Mouse (Mus musculus): Measurements from ENCODE around the gene Ankdd1b. TPM values are rescaled to one million over a fixed set of nuclear protein-coding genes. Genes with fewer than 3 reads are reported as not detected.
A peak's percentile ranks its signal among the peaks of the same experiment; 100 is the strongest.

Gene Ankdd1b
- polyA plus RNA-seq, 1 experiment from 2014 or later: 0.21 TPM

DNA sequence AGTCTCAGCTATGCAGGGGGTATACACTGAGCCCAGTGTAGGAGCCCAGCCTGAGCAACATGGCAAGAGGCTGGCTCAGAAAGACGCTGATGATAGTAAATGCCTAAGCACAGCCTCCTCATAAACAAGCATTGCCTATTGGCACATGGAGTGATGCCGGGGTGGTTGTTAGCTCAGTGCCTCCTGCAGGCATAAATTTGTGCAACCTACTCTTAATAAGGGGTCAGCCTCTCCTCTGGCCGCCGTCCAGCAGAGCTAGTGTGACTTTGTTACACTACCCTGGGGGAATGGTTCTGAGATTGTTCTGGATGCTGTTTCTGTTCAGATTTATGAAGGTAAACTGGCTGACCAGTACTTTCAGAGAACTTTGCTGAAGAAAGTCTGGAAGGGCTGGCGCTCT, 69.7 kb downstream of the Ankdd1b start:
- no peaks in the 10 kb centered on the region for H3K4me1 ChIP-seq
- H3K9ac ChIP-seq: no peak overlapping the region
- no peak for ATAC-seq (ENCODE audit: insufficient number of reproducible peaks, insufficient read depth, low FRiP score, low TSS enrichment, low read depth)
- H3K27me3 ChIP-seq: no peaks in the 10 kb centered on the region
- H3K36me3 ChIP-seq: peaks cover 85% of the 10 kb centered on the region
- no peaks in the 10 kb centered on the region for H3K9me3 ChIP-seq
- 92% methylated on average over 5 of the region's 5 CpGs for WGBS
- H3K4me3 ChIP-seq: no peak overlapping the region
- no peak overlapping the region for H3K4me2 ChIP-seq
- H3K27ac ChIP-seq: no peak overlapping the region

DNA sequence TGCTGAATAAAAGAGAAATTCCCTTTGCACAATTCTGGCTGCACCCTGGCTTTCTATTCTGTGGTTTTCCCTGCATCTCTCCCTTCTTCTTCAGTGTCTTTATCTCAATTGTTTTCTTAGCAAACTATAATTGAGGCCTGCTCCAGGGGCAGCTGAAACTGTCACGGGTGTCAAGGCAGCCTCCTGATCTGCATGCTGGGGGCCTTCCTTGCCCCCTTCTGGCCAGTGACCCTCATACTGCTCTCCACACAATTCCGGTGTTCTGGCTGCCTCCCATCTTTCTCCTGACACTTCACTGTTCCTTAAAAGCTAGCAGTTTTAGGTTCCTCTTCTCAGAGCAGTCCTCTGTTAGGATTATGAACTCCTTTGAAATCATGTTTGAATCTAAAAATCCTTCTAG, 81.7 kb downstream of the Ankdd1b start:
- Histone ChIP-seq H3K9ac (peak overlapping the region; percentile 84), H3K4me2 (peak overlapping the region; percentile 69), H3K27ac (no peak overlapping the region), H3K36me3 (peaks cover 39% of the 10 kb centered on the region), H3K4me1 (peaks cover 8% of the 10 kb centered on the region), H3K9me3 (no peaks in the 10 kb centered on the region), H3K27me3 (no peaks in the 10 kb centered on the region), H3K4me3 (peak overlapping the region; percentile 79)
- 17% methylated on average over 2 of the region's 2 CpGs for WGBS
- no peak for ATAC-seq (ENCODE audit: insufficient number of reproducible peaks, insufficient read depth, low FRiP score, low TSS enrichment, low read depth)

DNA sequence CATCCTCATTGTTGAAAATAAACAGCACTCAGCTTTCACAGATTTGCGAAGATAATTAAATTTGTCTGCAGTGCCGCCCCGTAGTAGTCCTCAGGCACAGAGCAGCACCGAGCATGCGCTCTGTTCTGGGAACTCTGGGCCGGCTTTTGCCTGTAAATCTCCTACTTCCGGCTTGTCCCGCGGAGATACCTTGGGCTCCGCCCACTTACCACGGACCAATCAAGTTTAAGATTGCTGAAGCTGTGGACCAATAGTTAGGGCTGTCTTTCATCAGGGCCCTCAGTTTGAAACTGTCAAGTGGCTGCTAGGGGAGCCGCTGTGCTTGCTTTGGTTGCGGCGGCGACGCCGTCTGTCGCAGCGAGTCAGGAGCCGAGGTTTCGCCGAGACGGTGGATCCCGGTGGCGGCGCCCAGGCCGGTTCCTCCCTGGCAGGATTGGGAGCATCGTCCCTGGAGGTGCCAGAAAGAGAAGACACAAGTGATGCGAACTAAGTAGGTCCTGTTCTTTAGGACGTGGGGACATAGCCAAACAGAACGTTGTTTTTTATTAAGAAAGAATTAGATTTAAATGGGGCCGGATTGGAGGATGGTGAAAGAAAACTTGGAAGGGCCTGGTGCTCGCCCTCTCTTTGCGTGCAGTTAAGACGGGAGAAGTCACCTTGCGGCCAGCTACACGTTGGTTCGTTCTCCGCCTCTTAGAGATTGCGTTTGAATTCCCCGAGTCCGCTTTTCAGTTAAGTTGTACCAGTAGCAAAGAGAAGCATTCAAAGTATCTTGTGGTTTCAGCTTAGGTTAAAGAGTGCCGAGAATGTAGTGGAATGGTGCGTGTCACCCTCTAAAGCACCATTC, 82.7 kb downstream of the Ankdd1b start, which contains the start of gene Poc5:
Gene Poc5 (plus strand): TSS at position 253 of the 847 bp plus-strand sequence.
- peak within 1 kb of the TSS; percentile 65 for H3K27ac ChIP-seq

DNA sequence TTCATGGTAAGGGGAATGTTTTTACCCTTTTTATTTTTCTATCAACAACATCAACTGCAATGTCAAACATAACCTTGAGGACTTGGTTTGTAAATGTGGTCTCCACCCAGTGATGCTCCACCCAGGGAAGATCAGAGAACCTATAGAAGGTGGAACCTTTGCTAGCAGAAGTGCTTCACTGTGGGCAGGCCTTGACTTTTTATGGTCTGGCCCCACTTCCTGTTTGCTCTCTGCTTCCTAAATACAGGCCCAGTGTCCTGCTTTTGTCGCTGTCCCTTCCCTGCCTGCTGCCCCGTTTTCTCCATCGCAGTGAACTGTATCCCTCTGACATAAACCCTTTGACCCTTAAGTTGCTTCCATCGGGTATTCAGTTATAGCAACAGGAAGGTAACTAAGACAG, 93.1 kb downstream of the Ankdd1b start:
- 71% methylated on average over 4 of the region's 4 CpGs for WGBS
- Histone ChIP-seq H3K27ac (no peak overlapping the region), H3K9ac (no peak overlapping the region), H3K4me1 (no peaks in the 10 kb centered on the region), H3K9me3 (no peaks in the 10 kb centered on the region), H3K4me2 (no peak overlapping the region), H3K27me3 (peaks cover 4% of the 10 kb centered on the region; the same call in 1 of the 2 replicates), H3K4me3 (no peak overlapping the region), H3K36me3 (no peaks in the 10 kb centered on the region)
- no peak for ATAC-seq (ENCODE audit: insufficient number of reproducible peaks, insufficient read depth, low FRiP score, low TSS enrichment, low read depth)

More for the DNA sequence above, 82.7 kb downstream of the Ankdd1b start, which contains the start of gene Poc5:
- no peaks in the 10 kb centered on the region for H3K27me3 ChIP-seq
- under 1% methylated on average over 44 of the region's 44 CpGs for WGBS
- H3K4me2 ChIP-seq: peak within 1 kb of the TSS; percentile 69
- peaks cover 29% of the 10 kb centered on the region for H3K36me3 ChIP-seq
- peak; percentile 99 for ATAC-seq (ENCODE audit: insufficient number of reproducible peaks, insufficient read depth, low FRiP score, low TSS enrichment, low read depth)
- H3K9ac ChIP-seq: peak within 1 kb of the TSS; percentile 84
- no peaks in the 10 kb centered on the region for H3K9me3 ChIP-seq
- peaks cover 8% of the 10 kb centered on the region for H3K4me1 ChIP-seq
- peak within 1 kb of the TSS; percentile 79 for H3K4me3 ChIP-seq

DNA sequence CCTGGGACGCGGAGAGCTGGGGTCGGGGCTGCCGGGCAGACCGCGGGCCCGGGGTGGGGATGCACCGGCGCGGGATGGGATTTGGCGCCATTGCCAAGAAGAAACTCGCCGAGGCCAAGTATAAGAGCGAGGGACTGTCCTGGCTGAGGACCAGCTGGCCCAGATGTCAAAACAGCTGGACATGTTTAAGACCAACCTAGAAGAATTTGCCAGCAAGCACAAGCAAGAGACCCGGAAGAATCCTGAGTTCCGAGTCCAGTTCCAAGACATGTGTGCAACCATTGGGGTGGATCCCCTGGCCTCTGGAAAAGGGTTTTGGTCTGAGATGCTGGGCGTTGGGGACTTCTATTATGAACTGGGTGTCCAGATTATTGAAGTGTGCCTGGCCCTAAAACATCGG, 94.1 kb downstream of the Ankdd1b start:
- Histone ChIP-seq H3K36me3 (no peaks in the 10 kb centered on the region), H3K4me1 (no peaks in the 10 kb centered on the region), H3K4me3 (no peak overlapping the region), H3K27ac (no peak overlapping the region), H3K4me2 (no peak overlapping the region), H3K27me3 (no peaks in the 10 kb centered on the region), H3K9me3 (no peaks in the 10 kb centered on the region), H3K9ac (no peak overlapping the region)
- WGBS: 93% methylated on average over 18 of the region's 18 CpGs
- ATAC-seq (ENCODE audit: insufficient number of reproducible peaks, insufficient read depth, low FRiP score, low TSS enrichment, low read depth): no peak

DNA sequence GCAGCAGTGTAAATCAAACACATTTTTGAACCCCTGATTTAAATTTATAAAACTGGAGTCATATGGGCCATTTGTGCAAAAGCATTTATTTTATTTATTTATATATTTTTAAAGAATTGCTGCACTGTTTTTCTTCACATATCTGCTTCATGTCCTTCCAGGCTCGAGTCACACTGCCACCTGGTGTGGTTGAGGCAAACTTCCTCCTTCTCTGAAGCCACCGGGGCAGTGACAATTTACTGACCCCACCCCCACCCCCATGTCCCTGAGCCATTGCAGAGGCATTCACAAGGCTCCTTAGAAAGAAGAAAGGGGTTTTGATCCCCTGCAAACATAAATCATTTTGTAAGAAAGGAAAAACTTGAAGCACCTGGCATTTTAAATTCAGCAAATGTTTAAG, 95.5 kb downstream of the Ankdd1b start:
- WGBS: 4% methylated on average over 2 of the region's 2 CpGs
- ATAC-seq (ENCODE audit: insufficient number of reproducible peaks, insufficient read depth, low FRiP score, low TSS enrichment, low read depth): no peak
- H3K9me3 ChIP-seq: no peaks in the 10 kb centered on the region
- H3K9ac ChIP-seq: no peak overlapping the region
- H3K4me2 ChIP-seq: no peak overlapping the region
- no peaks in the 10 kb centered on the region for H3K4me1 ChIP-seq
- no peak overlapping the region for H3K27ac ChIP-seq
- no peaks in the 10 kb centered on the region for H3K27me3 ChIP-seq
- H3K4me3 ChIP-seq: no peak overlapping the region
- H3K36me3 ChIP-seq: no peaks in the 10 kb centered on the region

Other genes starting within 250 kb of the Ankdd1b start
- gene Poc5, start 82.9 kb downstream of the Ankdd1b start, polyA plus RNA-seq (2015; fragmentation: Nextera tagmentation; extraction: Ambion mirVana): 14.9 and 17.5 TPM in 2 replicates
- gene Gm17622, start 19.5 kb upstream of the Ankdd1b start, polyA plus RNA-seq (2015; fragmentation: Nextera tagmentation; extraction: Ambion mirVana): not detected in 2 replicates
- 12.0 and 14.5 TPM in 2 replicates for gene Polk, start 71.4 kb upstream of the Ankdd1b start, polyA plus RNA-seq (2015; fragmentation: Nextera tagmentation; extraction: Ambion mirVana)
- 12.5 and 14.0 TPM in 2 replicates for gene Col4a3bp, start 71.4 kb upstream of the Ankdd1b start, polyA plus RNA-seq (2015; fragmentation: Nextera tagmentation; extraction: Ambion mirVana)
- gene Hmgcr, start 199.7 kb upstream of the Ankdd1b start, polyA plus RNA-seq (2015; fragmentation: Nextera tagmentation; extraction: Ambion mirVana): 70.4 and 73.7 TPM in 2 replicates